Mouse (Mus musculus) hematopoietic stem cell, adult 5-6 weeks (primary cell): ENCODE measurements at regions not wholly inside any gene's neighbourhood (a gene's known extent, or its start where the extent isn't known, plus 50 kb on each side); places are given as distances from the start of the nearest gene placed in this dataset.
A peak's percentile ranks its signal among the peaks of the same experiment; 100 is the strongest.

Source experiments
- ATAC-seq, 2 experiments: fragments of 125-278 bp in 1 of 2; replicated peaks in 1 of 2; 2 replicates each; pipeline ENCODE4 v1.8.0; 2016 to 2017; ENCODE audit warnings: inconsistent platforms in 2 of 2, mild to moderate bottlenecking in 2 of 2, moderate number of reproducible peaks in 2 of 2, low read depth in 1 of 2, moderate TSS enrichment in 1 of 2; ENCODE audit not compliant: low FRiP score in 2 of 2, poor library complexity in 2 of 2, severe bottlenecking in 2 of 2, insufficient read depth in 1 of 2, low TSS enrichment in 1 of 2

DNA sequence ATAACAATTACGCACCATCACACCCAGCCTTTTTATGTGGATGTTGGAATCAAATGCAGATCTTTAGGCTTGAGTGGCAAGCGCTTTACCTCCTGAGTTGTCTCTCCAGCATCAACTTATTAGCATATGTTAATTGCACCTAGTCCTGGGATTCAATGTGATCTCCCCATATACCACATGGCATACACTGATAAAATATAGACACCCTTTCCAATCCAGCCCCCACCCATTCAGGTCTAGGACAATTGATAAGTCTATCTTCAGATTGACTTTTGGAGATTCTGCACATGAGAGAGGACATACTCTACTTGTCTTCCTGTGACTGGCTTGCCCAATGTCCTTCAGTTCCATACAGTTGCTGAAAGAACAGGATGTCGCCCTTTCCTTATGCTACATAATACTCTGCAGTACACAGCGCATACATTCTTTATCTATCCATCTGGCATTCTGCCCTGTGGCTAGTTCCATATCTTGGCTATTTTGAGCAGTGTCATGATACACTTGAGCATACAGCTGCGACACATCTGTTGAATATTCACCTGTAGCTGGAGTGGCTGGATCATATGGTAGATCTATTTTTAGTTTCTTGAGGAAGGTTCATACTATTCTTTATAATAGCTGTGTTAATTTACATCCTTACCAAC, 120.3 kb downstream of the Gsdmc2 start:
- no peak for ATAC-seq

DNA sequence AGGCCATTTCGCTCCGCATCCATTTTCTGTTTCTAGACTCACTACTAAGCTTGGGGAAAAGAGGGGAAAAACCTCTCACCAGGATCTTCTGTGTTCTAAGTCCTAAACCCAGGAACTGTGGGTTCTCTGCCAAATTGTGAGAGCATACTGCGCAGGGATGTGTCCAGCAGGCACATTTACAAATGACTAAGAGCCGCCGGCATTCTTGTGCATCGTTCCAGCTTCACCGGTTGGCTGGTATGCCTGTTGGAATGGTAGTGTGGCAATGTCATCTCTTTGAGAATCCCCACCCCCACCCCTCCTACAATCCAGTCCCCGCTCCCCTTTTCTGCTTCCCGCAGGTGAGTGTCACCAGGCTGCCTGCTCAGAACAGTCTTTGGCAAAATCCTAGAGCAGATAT, 122.0 kb downstream of the Gsdmc2 start:
- no peak for ATAC-seq

DNA sequence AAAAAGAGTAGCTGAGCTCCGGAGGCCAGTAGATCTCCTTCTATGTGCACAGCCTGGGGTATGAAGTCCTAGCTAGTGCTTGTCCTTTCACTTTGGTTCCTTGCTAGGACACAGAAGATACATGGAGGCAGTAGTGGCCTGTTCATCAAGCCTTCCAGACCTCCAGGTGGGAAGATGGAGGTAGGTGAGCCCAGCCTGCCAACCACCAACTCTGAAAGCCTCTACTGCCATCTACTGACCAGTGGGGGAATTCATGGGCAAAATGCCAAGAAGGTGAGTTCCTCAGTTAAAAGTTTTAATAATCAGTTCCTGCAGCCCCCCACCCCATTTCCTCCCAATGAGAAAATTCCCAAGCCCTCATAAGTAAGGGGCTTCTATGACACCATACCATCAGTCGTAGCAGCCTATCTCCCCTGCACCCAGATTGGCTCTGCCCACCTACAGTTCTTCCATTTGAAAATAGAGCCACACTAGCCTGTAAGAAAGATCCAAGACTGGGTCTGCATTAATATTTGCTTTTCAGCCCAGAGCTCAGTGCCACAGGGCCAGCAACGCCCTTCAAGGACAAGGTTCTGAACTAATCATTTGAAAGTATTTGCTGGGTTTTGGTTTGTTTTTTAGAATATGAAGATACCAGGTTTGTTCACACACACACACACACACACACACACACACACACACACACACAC, 123.2 kb downstream of the Gsdmc2 start:
- peak; percentile 48 to 51; a peak in 3 of 4 replicates for ATAC-seq

DNA sequence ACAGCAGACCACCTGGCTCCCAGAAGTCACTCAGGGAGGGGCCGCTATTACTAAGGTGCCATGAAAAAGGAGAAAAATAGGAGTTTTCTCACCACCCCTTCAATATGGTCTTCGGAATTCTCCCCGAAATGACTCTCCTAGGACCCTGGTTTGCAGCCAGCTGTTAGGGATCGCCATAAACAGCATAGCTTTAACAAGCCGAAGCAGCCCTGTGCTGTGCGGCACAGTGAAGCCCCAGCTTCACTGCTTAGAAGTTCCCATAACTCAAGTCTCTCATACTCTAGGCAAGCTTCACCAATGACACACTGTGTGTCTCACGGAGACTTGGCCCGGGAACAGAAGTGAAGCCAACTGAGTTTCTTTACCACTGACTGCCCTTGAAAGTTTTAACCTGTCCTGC, 127.2 kb downstream of the Gsdmc2 start:
- no peak for ATAC-seq

DNA sequence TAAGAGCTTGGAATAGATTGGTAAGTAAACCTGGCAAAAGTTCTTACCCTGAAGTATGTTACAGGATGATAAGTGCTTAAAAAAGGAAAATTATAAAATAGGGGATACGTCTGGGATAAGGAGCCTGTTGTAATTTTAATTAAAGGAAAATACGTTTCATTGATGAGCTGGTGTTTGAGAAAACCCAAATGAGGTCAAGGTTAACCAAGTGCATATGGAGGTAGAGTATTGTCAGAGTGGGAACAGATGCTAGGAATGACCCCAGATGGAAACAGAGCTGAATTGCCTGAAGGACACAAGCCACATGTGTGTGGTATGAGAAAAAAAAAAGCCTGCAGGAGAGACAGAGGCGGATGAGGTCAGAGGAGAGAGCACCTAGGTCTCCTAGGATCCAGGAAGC, 131.3 kb downstream of the Gsdmc2 start:
- ATAC-seq: no peak

DNA sequence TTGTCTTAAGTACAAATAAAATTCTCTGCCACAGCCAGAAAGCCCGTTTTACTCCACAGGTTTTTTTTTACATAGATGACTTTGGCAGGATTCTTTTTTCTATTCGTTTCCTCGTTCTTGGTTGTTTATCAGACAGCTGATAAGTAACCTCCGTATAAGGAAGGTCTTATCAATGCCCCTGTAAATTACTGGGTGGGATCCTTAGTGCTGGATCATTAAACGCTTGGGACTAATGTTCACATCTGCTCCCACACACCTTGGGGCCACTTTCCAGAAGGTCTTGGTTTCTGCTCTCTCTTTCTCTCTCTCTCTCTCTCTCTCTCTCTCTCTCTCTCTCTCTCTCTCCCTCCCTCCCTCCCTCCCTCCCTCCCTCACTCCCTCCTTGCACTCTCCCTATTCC, 134.6 kb downstream of the Gsdmc2 start:
- no peak for ATAC-seq

DNA sequence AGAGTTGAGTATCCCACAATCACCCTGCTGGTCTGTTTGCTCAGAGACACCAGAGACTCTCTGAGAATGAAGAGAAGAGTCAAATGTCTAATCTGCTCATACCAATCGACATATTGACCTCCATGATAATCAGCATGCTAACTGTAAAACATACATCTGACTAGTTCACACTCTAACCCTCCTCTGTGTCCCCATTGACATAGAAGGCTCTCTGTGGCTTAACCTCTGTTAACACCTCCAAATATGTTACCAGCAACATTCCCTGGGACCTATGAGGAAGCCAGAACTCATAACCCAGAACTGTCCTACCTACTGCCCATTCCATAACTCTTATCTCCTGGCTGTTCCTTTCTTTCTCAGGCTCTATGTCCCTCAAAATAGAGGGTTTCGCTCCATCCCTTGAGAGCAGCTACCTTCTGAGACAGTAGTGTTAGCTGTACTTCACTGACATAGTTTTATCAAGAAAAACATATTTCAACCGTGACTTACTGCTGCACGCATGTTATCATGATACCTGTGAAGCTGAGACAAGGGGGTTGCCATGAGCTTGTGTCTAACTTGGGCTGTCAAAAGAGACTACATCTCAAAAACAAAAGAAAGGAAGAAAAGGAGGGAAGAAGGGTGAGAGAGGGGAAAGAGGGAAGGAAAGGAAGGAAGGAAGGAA, 135.6 kb downstream of the Gsdmc2 start:
- no peak; a peak in 1 of 4 replicates for ATAC-seq

DNA sequence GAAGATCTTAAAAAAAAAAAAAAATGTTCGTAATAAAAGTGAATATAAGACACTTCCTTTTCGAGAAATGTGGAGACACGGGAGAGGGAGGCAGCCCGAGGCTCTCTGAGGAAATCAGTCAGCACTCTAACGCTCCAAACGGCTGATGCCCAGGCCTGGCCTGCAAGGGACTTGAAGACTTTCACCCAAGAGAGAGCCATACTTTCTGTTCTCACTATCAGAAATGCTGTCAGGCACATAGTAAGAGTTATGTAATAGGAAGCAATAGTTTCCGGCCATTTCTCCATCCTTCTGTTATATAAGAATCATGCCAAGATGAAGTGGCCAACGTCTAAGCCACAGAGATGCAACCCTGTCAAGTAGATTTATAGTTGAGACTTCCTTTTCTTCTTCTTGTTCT, 140.3 kb downstream of the Gsdmc2 start:
- ATAC-seq: peak; percentile 92

DNA sequence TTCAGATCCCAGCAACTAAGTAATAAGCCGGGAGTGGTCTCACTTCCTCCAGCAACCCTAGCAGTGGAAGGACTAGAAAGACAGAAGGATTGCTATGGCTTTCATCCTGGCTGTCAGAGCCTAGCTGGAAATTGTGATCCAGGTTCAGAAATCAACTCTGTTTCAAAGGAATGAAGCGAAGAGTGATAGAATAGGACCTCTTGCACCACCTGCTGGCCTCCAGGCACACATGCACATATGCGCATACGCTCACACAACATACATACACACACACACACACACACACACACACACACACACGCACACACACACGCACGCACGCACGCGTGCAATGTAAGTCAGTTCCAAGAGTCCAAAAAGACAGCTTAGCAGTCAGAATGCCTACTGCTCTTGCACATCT, 147.1 kb downstream of the Gsdmc2 start:
- no peak for ATAC-seq

DNA sequence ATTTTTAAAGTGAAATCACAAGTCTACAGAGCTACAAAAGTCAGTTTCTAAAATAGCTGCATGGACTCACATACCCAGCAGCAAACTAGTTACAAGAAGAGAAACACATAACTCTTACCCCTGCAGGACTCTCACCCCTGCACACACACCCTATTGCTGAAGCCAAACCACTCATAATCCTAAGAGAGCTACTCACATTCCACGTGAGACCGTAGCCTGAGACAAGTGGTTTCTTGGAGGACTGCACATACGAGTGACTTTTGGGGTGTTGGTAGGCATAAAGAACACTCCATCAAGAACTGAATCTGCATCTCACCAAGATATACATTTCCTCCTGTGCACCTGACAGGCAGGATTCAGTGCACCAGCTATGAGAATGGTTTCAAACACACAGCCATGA, 150.8 kb downstream of the Gsdmc2 start:
- ATAC-seq: no peak

DNA sequence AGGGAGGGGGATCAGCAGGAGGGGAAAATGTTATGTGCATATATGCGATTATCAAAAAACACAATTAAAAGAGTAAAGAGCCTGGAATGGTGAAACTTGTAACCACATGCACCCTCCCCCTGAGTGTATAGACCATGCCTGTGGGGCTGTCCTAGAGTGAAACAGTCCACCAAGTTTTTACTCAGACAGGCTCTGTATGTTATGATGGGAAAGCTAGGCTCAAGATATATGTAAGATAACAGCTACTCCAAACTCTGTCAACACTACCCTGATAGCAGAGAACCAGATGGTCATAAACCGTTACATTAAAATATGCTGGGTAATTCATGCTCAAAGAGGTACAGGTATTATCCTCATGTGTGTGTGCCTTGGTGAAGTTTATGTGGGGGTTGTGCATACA, 151.4 kb downstream of the Gsdmc2 start:
- no peak for ATAC-seq

DNA sequence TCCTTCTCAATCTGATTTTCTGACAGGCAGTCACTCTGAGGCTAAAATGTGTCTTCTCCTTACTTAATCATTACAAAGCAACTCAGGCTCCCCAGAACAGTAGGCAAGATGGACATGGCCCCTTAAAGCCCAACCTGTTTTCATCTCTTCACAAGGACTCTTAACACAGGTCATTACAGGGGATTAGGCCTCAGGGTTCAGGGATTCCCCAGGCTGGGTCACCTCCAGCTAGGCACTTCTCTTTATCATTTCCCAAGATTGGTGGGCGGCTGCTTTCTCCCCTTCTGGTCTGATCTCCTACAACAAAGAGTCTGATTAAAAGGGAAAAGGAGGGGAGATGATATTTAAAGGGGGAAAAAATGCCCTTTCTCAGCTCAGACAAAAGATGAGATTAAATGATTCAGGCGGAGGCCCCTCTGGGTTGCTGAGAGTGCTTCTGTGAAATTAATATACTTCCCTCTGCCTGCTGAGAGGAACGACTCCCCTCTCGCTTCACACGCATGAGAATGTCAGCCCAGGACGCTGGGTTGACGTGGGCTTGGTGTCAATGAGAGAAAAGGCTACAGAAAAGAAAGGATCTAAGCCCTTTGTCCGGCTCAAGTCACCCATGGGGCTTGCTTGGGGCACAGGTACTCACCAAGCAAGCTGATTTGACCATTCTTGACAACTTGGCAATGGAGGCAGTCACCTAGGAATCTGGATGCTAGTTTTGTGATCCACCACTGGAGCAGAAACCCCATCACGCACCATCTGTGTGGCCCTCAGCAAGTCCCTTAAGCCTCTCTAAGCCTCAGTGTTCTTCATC, 152.3 kb downstream of the Gsdmc2 start:
- ATAC-seq: no peak

DNA sequence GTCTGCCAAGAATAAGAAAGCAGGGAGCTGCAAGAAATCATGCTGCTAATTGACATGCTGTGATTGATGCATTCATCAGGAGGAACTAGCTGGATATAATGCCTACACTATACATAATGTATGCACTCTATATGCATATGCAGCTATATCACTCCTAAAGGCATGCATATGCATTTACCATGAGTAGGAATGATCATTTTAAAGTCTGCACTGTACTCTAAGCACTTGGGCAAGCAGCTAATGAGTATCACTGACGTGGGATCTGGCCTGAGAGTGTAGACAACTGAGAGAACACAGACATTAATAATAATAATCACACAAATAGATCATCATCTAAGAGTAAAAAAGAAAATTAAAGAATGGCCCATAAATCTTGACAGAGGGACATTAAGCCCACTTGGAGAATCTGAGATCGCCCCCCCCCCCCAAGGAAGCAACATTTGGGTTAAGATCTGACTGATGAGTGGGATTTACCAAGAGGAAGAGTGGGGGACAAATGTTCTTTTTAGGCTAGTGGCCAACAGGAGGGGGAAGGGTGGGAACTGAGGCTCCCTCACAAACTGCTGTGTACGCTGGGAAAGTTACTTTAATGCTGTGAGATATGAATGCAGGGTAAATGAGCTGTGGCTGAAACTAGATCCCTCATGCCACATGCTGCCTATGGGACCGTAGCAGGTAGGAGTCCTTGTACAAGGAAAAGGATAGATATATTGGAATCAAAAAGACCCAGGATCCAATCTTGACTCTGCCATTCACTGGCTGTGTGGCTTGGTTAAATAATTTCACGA, 155.0 kb downstream of the Gsdmc2 start:
- ATAC-seq: 0 out of 4 replicates have a peak, but pooled peaks of 1 of the 2 experiments have one; percentile 12

DNA sequence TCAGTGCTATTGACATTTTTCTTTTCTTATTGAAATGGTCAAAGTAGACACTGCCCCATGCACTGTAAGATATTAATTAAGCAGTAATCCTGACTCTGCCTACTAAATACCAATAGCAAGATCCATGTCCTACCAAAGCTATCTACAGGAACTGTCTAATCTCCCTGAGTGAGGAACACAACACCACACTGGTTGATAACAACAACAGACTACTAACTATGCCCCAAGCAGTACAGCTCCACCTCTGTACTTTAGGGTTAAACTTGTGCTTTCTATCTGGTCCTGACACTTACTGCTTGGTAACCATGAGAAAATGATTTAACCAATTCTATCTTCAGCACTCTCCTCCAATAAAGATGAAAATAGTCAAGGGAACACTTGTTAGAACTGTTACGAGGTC, 157.1 kb downstream of the Gsdmc2 start:
- ATAC-seq: no peak

DNA sequence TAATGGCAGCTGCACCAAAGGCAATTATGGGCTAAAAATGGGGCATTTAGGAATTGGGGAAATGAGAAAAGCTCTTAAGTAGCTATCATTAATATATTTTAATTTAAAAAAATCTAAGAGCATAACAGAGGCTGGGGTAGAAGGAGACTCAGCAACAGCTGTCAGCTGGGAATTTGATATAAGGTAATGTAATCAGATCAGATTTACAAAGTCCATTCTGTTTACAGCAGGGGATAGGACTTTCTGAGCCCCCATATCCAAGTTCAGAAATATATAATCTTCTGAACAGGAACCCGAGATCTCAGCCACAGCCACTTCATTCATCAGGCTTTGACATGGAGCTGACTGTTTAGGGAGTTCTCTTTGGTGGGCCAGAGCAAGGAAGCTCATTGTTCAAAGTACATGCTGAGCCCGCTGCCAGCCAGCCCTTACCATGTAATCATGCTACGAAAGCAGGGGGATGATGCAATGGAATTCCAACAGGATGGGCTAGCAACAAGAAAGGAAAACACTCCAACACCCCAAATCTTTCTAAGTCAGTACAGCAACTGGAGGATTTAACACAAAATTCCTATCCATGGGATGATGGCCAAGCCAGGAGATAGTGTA, 157.9 kb downstream of the Gsdmc2 start:
- no peak for ATAC-seq

DNA sequence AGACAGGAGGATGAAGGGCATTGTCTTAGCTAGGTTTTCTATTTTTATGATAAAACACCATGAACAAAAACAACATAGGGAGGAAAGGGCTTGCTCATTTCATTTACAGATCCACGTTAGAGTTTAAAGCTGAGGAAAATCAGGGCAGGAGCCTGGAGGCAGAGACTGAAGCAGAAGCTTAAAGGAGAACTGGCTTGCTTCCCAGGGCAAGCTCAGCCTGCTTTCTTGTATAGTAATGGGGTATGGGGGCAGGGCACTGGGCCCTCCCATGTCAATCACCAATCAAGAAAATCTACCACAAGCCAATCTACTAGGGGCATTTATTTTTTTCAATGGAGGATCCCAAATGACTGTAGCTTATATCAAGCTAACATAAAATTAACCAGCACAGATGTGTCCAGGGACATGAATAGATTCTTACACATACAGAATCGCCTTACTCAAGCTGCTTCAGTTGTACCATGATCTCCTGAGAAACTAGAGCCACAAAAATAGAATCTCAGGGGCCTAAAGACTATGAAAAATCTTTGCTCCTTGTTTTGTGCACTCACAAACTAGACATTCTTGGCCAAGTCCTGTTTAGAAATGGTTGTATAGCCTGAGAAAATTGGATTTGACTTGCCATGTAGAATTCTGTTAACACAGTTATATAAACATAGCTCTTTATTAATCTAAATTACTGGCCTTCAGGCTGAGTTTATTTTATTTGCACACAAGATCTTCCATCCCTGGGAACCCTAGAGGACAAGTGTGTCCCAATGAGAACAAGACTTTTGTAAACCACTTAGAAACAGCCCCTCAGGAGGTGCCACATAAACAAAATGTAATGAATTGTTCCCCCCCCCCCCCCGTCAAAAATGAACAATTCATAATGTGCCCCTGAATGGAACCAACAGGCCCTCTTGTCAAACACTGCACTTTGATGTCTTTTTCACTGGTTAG, 164.7 kb downstream of the Gsdmc2 start:
- no peak for ATAC-seq
